Mouse (Mus musculus): ENCODE results near the gene Dynll1.

DNA sequence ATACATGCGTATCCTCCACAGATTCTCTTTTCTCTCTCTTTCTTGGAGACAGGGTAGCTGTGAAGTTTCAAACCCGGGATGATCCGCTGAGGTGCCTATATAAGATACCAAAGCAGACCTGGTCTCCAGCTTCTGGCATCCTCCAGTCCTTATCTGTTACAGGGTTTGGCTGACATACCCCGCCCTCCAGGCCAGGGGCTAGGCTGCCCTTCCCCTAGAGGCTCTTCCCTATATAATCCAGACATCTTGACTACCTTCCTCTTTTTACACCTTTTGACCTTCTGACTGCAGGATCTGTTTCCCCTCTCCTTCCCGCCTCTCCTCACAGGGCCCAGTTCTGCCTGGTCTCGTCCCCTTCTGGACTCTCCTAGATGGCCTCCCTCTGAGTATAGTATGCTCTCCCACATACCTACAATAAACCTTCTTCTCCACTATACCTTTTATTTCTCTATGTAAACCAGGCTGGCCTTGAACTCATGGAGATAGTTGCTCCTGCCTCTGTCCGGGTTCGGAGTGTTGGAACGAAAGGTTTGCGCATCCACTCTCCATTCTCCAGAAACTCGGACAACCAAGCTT lies 25.5 kb upstream of the Dynll1 start:
- TF ChIP-seq CTCF (IDR thresholded peaks at IDR 0.05; ENCODE audit: borderline replicate concordance, control insufficient read depth, extremely low read depth, insufficient read depth, low read length, poor library complexity) (no peak), POLR2A (IDR thresholded peaks at IDR 0.05; ENCODE audit: control insufficient read depth, extremely low read depth, insufficient read depth, low read length, poor library complexity) (no peak)
